Mouse (Mus musculus): Measurements from ENCODE around the gene Kdm5c. TPM values are rescaled to one million over a fixed set of nuclear protein-coding genes. Genes with fewer than 3 reads are reported as not detected.

The Kdm5c gene
- polyA plus RNA-seq, 1 experiment: 32.0 TPM

DNA sequence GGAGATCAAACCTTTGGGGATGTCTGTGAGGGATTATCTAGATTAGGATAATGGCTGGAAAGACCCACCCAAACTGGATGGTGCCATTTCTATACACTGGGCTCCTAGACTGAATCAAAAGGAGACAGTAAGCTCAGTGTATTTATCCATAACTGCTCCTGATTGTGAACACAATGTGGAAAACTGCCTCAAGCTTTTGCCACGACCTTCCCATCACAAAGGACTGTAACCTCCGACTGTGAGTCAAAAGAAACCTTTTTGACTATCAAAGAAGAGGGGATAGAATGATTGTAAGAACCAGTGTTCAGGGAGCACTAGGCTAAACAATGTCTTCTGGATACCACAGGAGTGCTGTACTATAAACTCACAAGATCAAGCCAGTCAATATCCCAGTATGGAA lies 73.4 kb downstream of the Kdm5c start:
- Histone ChIP-seq H3K27ac (ENCODE audit: insufficient read depth, low read length) (no peak overlapping the region), H3K27me3 (ENCODE audit: control insufficient read depth, insufficient read depth, low read length) (no peaks in the 10 kb centered on the region), H3K4me3 (replicated peaks; ENCODE audit: insufficient read depth, low read depth, low read length) (no peak overlapping the region), H3K4me1 (ENCODE audit: control insufficient read depth, insufficient read depth, low read length) (no peaks in the 10 kb centered on the region)
- no peak for DNase-seq
- TF ChIP-seq CTCF (IDR thresholded peaks at IDR 0.05; ENCODE audit: borderline replicate concordance, insufficient read depth, low read depth, low read length) (no peak), POLR2A (IDR thresholded peaks at IDR 0.05; ENCODE audit: borderline replicate concordance, insufficient read depth, low read length) (no peak)
- 73% methylated on average over 2 of the region's 2 CpGs for WGBS

DNA sequence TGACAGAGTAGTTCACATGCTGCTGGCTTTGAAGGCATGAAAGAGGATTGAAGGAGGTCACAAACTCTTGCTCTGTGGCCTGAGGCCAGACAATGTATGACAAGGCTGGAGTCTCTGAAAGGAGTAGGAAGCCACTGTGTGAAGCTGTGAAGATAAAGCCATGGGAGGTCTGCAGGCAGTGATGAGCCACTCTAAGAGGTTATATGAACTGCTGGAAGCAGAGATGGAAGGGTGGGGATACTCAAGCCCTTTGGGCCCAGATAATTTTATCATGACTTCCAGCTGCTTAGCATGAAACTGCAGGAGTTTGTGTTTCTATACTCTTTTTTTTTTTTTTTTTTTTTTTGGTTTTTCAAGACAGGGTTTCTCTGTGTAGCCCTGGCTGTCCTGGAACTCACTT lies 74.6 kb downstream of the Kdm5c start:
- no peak overlapping the region for H3K27ac ChIP-seq (ENCODE audit: insufficient read depth, low read length)
- no peak for DNase-seq
- no peak overlapping the region for H3K4me3 ChIP-seq (replicated peaks; ENCODE audit: insufficient read depth, low read depth, low read length)
- TF ChIP-seq POLR2A (IDR thresholded peaks at IDR 0.05; ENCODE audit: borderline replicate concordance, insufficient read depth, low read length): no peak
- TF ChIP-seq CTCF (IDR thresholded peaks at IDR 0.05; ENCODE audit: borderline replicate concordance, insufficient read depth, low read depth, low read length): no peak
- H3K27me3 ChIP-seq (ENCODE audit: control insufficient read depth, insufficient read depth, low read length): no peaks in the 10 kb centered on the region
- H3K4me1 ChIP-seq (ENCODE audit: control insufficient read depth, insufficient read depth, low read length): no peaks in the 10 kb centered on the region

DNA sequence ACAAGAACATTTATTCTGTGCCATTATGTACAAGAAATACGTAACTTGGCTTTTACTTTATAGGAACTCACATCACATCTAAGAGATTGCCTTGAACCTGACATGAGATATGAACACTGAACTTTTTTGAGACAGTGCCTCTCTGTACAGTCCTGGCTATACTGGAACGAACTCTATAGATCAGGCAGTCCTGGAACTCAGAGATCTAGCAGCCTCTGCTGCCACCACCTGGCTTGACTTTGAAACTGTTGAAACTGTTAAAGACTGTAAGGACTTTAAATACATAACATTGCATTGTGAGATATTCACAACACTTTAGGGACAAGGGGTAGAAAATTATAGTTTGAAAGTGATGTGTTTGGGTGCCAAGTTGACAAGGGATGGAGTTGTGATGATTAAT lies 75.1 kb downstream of the Kdm5c start:
- WGBS: 49% methylated on average over 2 of the region's 2 CpGs
- no peaks in the 10 kb centered on the region for H3K4me1 ChIP-seq (ENCODE audit: control insufficient read depth, insufficient read depth, low read length)
- peak; percentile 11 to 32 for DNase-seq
- no peak overlapping the region for H3K27ac ChIP-seq (ENCODE audit: insufficient read depth, low read length)
- no peak for TF ChIP-seq POLR2A (IDR thresholded peaks at IDR 0.05; ENCODE audit: borderline replicate concordance, insufficient read depth, low read length)
- peak; percentile 42; the same call in 1 of the 2 replicates for TF ChIP-seq CTCF (IDR thresholded peaks at IDR 0.05; ENCODE audit: borderline replicate concordance, insufficient read depth, low read depth, low read length)
- no peak overlapping the region for H3K4me3 ChIP-seq (replicated peaks; ENCODE audit: insufficient read depth, low read depth, low read length)
- H3K27me3 ChIP-seq (ENCODE audit: control insufficient read depth, insufficient read depth, low read length): no peaks in the 10 kb centered on the region

DNA sequence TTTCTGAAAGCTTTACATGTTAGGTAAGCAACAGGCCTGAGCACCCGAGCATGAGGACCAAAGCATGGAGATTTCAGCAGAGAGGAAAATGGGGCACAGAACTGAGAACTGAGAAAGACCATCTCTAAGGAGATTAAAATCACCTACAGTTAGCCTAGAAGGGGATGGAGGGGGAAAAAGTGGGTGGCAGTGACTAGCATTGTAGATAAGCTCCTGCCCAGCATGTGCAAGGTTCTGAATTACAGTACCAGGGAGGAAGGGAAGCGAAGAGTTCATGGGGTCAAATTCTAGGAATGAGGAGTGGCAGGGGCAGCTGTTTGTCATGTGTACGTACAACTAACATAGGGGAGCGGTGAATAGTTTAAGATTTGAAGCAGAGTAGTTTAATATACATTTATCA lies 87.7 kb downstream of the Kdm5c start:
- WGBS: 88% methylated on average over 4 of the region's 4 CpGs
- no peaks in the 10 kb centered on the region for H3K27me3 ChIP-seq (ENCODE audit: control insufficient read depth, insufficient read depth, low read length)
- H3K27ac ChIP-seq (ENCODE audit: insufficient read depth, low read length): no peak overlapping the region
- TF ChIP-seq POLR2A (IDR thresholded peaks at IDR 0.05; ENCODE audit: borderline replicate concordance, insufficient read depth, low read length) (no peak), CTCF (IDR thresholded peaks at IDR 0.05; ENCODE audit: borderline replicate concordance, insufficient read depth, low read depth, low read length) (no peak)
- no peaks in the 10 kb centered on the region for H3K4me1 ChIP-seq (ENCODE audit: control insufficient read depth, insufficient read depth, low read length)
- no peak overlapping the region for H3K4me3 ChIP-seq (replicated peaks; ENCODE audit: insufficient read depth, low read depth, low read length)
- DNase-seq: no peak

DNA sequence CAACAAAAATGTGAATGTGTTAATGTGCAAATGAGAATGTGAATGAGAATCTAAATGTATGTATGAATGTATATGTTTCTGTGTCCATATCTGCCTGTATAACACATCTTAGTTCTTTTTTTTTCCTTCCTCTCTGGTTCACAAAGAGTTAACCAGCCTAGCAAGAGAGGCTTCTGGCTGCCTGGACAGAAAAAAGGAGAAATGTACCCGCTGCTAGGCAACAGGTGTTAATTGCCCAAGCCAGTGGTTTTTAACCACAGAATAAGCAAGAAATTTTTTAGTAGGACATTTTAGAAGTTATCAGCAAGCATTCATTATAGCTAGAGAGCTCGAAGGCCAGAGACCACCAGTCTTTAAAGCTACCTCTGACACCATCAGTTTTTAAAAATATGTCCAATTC lies 90.0 kb downstream of the Kdm5c start:
- H3K27me3 ChIP-seq (ENCODE audit: control insufficient read depth, insufficient read depth, low read length): no peaks in the 10 kb centered on the region
- H3K4me1 ChIP-seq (ENCODE audit: control insufficient read depth, insufficient read depth, low read length): no peaks in the 10 kb centered on the region
- WGBS: 26% methylated on average over 2 of the region's 2 CpGs
- TF ChIP-seq CTCF (IDR thresholded peaks at IDR 0.05; ENCODE audit: borderline replicate concordance, insufficient read depth, low read depth, low read length) (no peak), POLR2A (IDR thresholded peaks at IDR 0.05; ENCODE audit: borderline replicate concordance, insufficient read depth, low read length) (no peak)
- no peak for DNase-seq
- H3K27ac ChIP-seq (ENCODE audit: insufficient read depth, low read length): no peak overlapping the region
- H3K4me3 ChIP-seq (replicated peaks; ENCODE audit: insufficient read depth, low read depth, low read length): no peak overlapping the region

DNA sequence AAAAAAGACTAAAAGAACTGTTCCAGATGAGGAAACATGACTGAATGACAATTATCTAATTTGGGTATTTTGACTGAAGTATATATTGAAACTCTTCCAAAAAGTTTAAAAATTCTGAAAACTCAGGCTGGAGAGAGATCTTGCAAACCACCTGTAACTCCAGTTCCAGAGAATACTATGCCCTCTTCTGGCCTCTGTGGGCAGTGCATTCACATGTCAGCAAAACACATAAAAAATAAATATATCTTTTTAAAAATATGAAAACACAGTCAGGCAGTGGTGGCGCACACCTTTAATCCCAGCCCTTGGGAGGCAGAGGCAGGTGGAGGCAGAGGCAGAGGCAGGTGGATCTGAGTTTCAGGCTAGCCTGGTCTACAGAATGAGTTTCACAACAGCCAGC lies 90.8 kb downstream of the Kdm5c start:
- TF ChIP-seq POLR2A (IDR thresholded peaks at IDR 0.05; ENCODE audit: borderline replicate concordance, insufficient read depth, low read length) (no peak), CTCF (IDR thresholded peaks at IDR 0.05; ENCODE audit: borderline replicate concordance, insufficient read depth, low read depth, low read length) (no peak)
- 100% methylated on average over 1 of the region's 1 CpGs for WGBS
- H3K27me3 ChIP-seq (ENCODE audit: control insufficient read depth, insufficient read depth, low read length): no peaks in the 10 kb centered on the region
- DNase-seq: no peak
- no peak overlapping the region for H3K27ac ChIP-seq (ENCODE audit: insufficient read depth, low read length)
- no peak overlapping the region for H3K4me3 ChIP-seq (replicated peaks; ENCODE audit: insufficient read depth, low read depth, low read length)
- no peaks in the 10 kb centered on the region for H3K4me1 ChIP-seq (ENCODE audit: control insufficient read depth, insufficient read depth, low read length)

Other genes with a start within 250 kb of the Kdm5c start
- 37.4 and 40.6 TPM in 2 replicates for gene Hsd17b10, start 231.2 kb upstream of the Kdm5c start, polyA plus RNA-seq (2012; rRNA removed)
- gene Ribc1, start 216.7 kb upstream of the Kdm5c start, polyA plus RNA-seq (2012; rRNA removed): 0.54 and 0.68 TPM in 2 replicates
- gene Smc1a, start 216.6 kb upstream of the Kdm5c start, polyA plus RNA-seq (2012; rRNA removed): 59.9 and 61.2 TPM in 2 replicates
- gene Iqsec2, start 88.8 kb upstream of the Kdm5c start, polyA plus RNA-seq (2012; rRNA removed): 79.8 and 84.7 TPM in 2 replicates
- 25.5 and 28.8 TPM in 2 replicates for gene Kantr, start 94.5 kb downstream of the Kdm5c start, polyA plus RNA-seq (2012; rRNA removed)
- gene Tspyl2, start 109.4 kb downstream of the Kdm5c start, polyA plus RNA-seq (2012; rRNA removed): 191 and 195 TPM in 2 replicates
- gene Gpr173, start 135.7 kb downstream of the Kdm5c start, polyA plus RNA-seq (2012; rRNA removed): 18.3 and 21.0 TPM in 2 replicates

Measured in cerebellum, adult 2 months (tissue).